Mouse (Mus musculus) spleen, postnatal 0 days (tissue): Measurements from ENCODE around the gene Ephb2. TPM values are rescaled to one million over a fixed set of nuclear protein-coding genes. Genes with fewer than 3 reads are reported as not detected.

Experiments used
- polyA plus RNA-seq: library from polyadenylated mRNA; unstranded; fragments of >200 nt; fragmentation: Nextera tagmentation; extraction: Ambion mirVana; gene quantifications from 2 replicates; pipeline ENCODE4 v1.2.1, GENCODE M21; 2015

Ephb2 gene
- polyA plus RNA-seq, result 1.3 and 2.0 TPM in 2 replicates

DNA sequence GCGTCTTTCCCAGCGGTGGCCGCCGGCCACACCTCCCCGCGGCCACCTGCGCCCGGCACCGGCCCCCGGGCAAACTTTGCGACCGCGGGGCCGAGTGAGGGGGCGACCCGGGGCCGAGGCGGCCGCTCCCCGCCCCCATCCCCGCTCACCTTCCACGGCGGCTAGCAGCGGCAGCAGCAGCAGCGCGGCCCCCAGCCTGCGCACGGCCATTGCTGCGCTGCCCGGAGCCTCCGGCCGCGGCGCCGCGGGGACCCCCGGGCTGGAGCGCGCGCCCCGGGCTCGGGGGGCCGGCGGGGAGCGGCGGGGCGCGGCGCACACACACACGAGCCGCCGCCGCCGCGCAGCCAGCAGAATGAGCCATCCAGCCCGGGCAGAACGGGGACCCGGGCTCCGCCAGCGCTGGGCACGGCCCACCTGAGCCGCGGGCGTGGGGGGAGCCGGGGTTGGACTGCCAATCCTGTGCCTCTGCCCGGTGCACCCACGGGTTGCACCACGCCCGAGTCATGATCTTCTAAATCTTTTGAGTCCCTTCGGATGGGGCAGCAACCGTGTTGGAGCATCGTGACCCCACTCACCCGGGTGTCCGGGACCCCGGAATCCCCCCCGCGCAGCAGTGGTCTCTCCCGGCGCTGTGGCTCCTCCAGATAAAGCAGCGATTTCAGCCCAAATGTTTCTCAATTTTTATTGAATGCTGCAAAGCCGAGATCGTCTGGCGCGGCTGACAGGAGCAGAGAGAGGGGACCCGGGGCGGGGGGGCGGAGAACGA lies at the start of gene Ephb2:
Gene Ephb2, minus strand, starts transcription at position 368 of the 766 bp plus-strand sequence.

GRCm38 (mm10) chr4:136622388-136622787 lies 213.4 kb downstream of the Ephb2 start, which contains the start of gene Lactbl1:
TSS of gene Lactbl1 (plus strand) at chr4:136622621.

DNA sequence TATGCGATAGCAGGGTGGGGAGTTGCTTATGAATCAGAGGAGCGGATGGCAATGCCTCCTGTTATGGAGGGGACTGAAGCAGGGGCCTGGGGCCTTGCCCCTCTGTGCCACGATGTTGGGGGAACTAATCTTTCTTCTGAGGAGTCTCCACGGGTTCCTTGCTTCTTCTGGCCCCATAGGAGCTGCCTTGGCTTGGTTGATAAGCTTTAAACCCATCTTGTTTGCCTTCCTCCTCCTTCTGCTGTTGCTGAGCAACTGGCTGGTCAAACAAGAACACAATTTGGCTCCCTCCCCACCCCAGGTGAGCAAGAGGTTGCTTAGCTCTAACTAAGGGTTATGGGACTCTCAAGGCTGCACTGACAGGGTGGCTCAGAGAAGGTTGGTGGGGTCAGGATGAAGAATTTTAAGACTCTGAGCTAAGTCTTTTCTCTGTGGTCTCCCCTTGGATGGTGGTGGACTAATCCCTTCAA lies 225.4 kb downstream of the Ephb2 start, which contains the start of gene Tex46:
Gene Tex46, plus strand, starts transcription at position 51 of the 470 bp plus-strand sequence.

DNA sequence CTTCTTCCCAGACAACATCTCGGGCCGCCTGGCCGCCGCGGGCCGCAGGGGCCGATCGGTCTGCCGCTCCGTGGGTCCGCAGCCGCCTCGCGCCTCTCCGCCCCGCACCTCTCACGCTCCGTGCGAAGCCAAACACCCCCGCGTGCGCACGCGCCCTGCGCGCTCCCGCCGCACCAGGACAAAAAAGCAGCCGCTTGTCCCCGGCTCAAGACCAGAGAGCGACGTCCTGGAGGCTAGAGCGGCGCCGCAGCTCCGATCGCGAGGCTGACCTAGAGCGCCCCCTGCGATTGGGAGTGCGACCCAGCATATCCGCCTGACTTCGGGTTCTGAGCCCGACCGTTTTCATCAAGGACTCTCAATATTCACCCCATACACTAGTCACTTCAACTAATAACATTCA lies 233.2 kb downstream of the Ephb2 start, which contains the start of gene Kdm1a:
Gene Kdm1a, minus strand, starts transcription at position 156 of the 400 bp plus-strand sequence.

Other genes with a start within 250 kb of the Ephb2 start
- gene Kdm1a, start 233.3 kb downstream of the Ephb2 start, polyA plus RNA-seq, result 16.9 and 18.2 TPM in 2 replicates
- not detected in 2 replicates for gene Tex46, start 225.6 kb downstream of the Ephb2 start, polyA plus RNA-seq
- not detected in 2 replicates for gene Lactbl1, start 213.4 kb downstream of the Ephb2 start, polyA plus RNA-seq
- gene C1qb, start 50.2 kb upstream of the Ephb2 start, polyA plus RNA-seq, result 96.7 and 155 TPM in 2 replicates
- 55.9 and 82.1 TPM in 2 replicates for gene C1qc, start 57.1 kb upstream of the Ephb2 start, polyA plus RNA-seq
- 56.6 and 89.9 TPM in 2 replicates for gene C1qa, start 62.8 kb upstream of the Ephb2 start, polyA plus RNA-seq
- 0.19 and 0.34 TPM in 2 replicates for gene Epha8, start 120.8 kb upstream of the Ephb2 start, polyA plus RNA-seq
- 1.6 and 1.9 TPM in 2 replicates for gene Zbtb40, start 212.8 kb upstream of the Ephb2 start, polyA plus RNA-seq